Mouse (Mus musculus): ENCODE measurements around the gene Hic2. TPM values are rescaled to one million over a fixed set of nuclear protein-coding genes. Genes with fewer than 3 reads are reported as not detected.

Gene Hic2
- polyA plus RNA-seq, 1 experiment: 1.2 TPM

GRCm38 (mm10) chr16:17233702-17234498 lies 528 bp downstream of the Hic2 start:
- WGBS: under 1% methylated on average over 55 of the region's 62 CpGs
- Histone ChIP-seq H3K36me3 (ENCODE audit: control insufficient read depth, insufficient read depth, low read length) (no peaks in the 10 kb centered on the region), H3K27me3 (ENCODE audit: control insufficient read depth, insufficient read depth, low read length) (no peaks in the 10 kb centered on the region), H3K4me1 (ENCODE audit: control insufficient read depth, insufficient read depth, insufficient read length) (no peaks in the 10 kb centered on the region; the same call in 1 of the 2 replicates), H3K27ac (ENCODE audit: insufficient read depth, low read length) (no peak overlapping the region; the same call in 1 of the 2 replicates), H3K4me3 (ENCODE audit: extremely low read depth, insufficient read depth, insufficient read length) (peak overlapping the region; percentile 87)
- DNase-seq (ENCODE audit: low read depth in 1 of 2, low spot score in 2 of 2): peak in 1 of 2 experiments; percentile 11
- TF ChIP-seq CTCF (IDR thresholded peaks at IDR 0.05; ENCODE audit: extremely low read depth, insufficient read depth, insufficient read length, insufficient replicate concordance): no peak
- no peak for TF ChIP-seq POLR2A (IDR thresholded peaks at IDR 0.05; ENCODE audit: low read depth, low read length)

- Histone ChIP-seq H3K4me1 (ENCODE audit: control insufficient read depth, insufficient read depth, insufficient read length) (no peaks in the 10 kb centered on the region; the same call in 1 of the 2 replicates), H3K4me3 (ENCODE audit: extremely low read depth, insufficient read depth, insufficient read length) (no peak overlapping the region), H3K36me3 (ENCODE audit: control insufficient read depth, insufficient read depth, low read length) (no peaks in the 10 kb centered on the region), H3K27me3 (ENCODE audit: control insufficient read depth, insufficient read depth, low read length) (no peaks in the 10 kb centered on the region), H3K27ac (ENCODE audit: insufficient read depth, low read length) (no peak overlapping the region)
- 20% methylated on average over 12 of the region's 12 CpGs for WGBS
- TF ChIP-seq CTCF (IDR thresholded peaks at IDR 0.05; ENCODE audit: extremely low read depth, insufficient read depth, insufficient read length, insufficient replicate concordance) (no peak), POLR2A (IDR thresholded peaks at IDR 0.05; ENCODE audit: low read depth, low read length) (no peak)
- DNase-seq (ENCODE audit: low read depth in 1 of 2, low spot score in 2 of 2): no peak
Observed at GRCm38 (mm10) chr16:17234499-17234895, 1.1 kb downstream of the Hic2 start.

GRCm38 (mm10) chr16:17234916-17235665 lies 1.7 kb downstream of the Hic2 start:
- Histone ChIP-seq H3K4me3 (ENCODE audit: extremely low read depth, insufficient read depth, insufficient read length) (no peak overlapping the region), H3K4me1 (ENCODE audit: control insufficient read depth, insufficient read depth, insufficient read length) (no peaks in the 10 kb centered on the region; the same call in 1 of the 2 replicates), H3K27ac (ENCODE audit: insufficient read depth, low read length) (no peak overlapping the region), H3K27me3 (ENCODE audit: control insufficient read depth, insufficient read depth, low read length) (no peaks in the 10 kb centered on the region), H3K36me3 (ENCODE audit: control insufficient read depth, insufficient read depth, low read length) (no peaks in the 10 kb centered on the region)
- WGBS: 71% methylated on average over 9 of the region's 9 CpGs
- DNase-seq (ENCODE audit: low read depth in 1 of 2, low spot score in 2 of 2): no peak
- no peak for TF ChIP-seq POLR2A (IDR thresholded peaks at IDR 0.05; ENCODE audit: low read depth, low read length)
- no peak for TF ChIP-seq CTCF (IDR thresholded peaks at IDR 0.05; ENCODE audit: extremely low read depth, insufficient read depth, insufficient read length, insufficient replicate concordance)

DNA sequence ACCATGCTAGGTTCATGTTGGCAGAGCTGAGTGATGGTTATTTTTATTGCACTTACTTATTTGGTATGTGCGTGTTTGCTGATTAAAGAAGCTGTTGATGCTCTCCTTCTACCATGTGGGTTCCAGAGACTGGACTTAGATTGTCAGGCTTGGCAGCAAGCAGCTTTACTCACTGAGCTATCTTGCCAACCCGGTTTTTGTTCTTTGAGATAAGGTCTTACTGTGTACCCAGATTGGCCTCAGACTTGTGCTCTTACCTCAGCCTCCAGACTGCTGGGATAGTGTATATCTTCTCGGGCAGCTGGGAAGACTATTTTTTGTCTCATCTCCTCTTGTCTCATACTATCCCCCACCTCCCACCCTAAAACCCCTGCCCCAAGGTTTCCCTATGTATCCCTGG lies 4.3 kb downstream of the Hic2 start:
- 75% methylated on average over 3 of the region's 3 CpGs for WGBS
- Histone ChIP-seq H3K27me3 (ENCODE audit: control insufficient read depth, insufficient read depth, low read length) (no peaks in the 10 kb centered on the region), H3K4me1 (ENCODE audit: control insufficient read depth, insufficient read depth, insufficient read length) (no peaks in the 10 kb centered on the region; the same call in 1 of the 2 replicates), H3K36me3 (ENCODE audit: control insufficient read depth, insufficient read depth, low read length) (no peaks in the 10 kb centered on the region), H3K4me3 (ENCODE audit: extremely low read depth, insufficient read depth, insufficient read length) (no peak overlapping the region), H3K27ac (ENCODE audit: insufficient read depth, low read length) (no peak overlapping the region)
- no peak for DNase-seq (ENCODE audit: low read depth in 1 of 2, low spot score in 2 of 2)
- TF ChIP-seq CTCF (IDR thresholded peaks at IDR 0.05; ENCODE audit: extremely low read depth, insufficient read depth, insufficient read length, insufficient replicate concordance) (no peak), POLR2A (IDR thresholded peaks at IDR 0.05; ENCODE audit: low read depth, low read length) (no peak)

GRCm38 (mm10) chr16:17239409-17239808 lies 6.0 kb downstream of the Hic2 start:
- no peak for TF ChIP-seq POLR2A (IDR thresholded peaks at IDR 0.05; ENCODE audit: low read depth, low read length)
- TF ChIP-seq CTCF (IDR thresholded peaks at IDR 0.05; ENCODE audit: extremely low read depth, insufficient read depth, insufficient read length, insufficient replicate concordance): no peak
- Histone ChIP-seq H3K4me3 (ENCODE audit: extremely low read depth, insufficient read depth, insufficient read length) (no peak overlapping the region), H3K36me3 (ENCODE audit: control insufficient read depth, insufficient read depth, low read length) (no peaks in the 10 kb centered on the region), H3K27me3 (ENCODE audit: control insufficient read depth, insufficient read depth, low read length) (no peaks in the 10 kb centered on the region), H3K4me1 (ENCODE audit: control insufficient read depth, insufficient read depth, insufficient read length) (no peaks in the 10 kb centered on the region), H3K27ac (ENCODE audit: insufficient read depth, low read length) (no peak overlapping the region)
- WGBS: 94% methylated on average over 2 of the region's 2 CpGs
- no peak for DNase-seq (ENCODE audit: low read depth in 1 of 2, low spot score in 2 of 2)

DNA sequence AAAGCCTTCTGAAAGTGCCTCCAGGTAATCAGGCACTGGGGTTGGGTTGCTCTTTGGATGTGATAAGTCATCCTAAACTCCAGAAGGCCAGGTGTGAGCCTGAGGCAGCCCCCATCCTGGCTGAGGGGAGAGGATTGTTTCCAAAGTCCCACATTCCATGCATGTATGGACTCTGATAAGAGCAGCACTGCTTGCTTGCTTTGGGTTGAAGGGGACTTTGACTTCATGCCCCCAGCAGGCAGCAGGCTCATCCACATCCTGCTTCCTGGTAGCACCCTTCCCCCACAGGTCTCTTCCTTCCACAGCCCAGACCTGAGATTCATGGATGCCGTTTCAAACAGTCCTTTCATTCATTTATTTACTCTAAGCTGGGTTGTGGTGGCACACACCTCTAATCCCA lies 10.4 kb downstream of the Hic2 start:
- no peak for DNase-seq (ENCODE audit: low read depth in 1 of 2, low spot score in 2 of 2)
- Histone ChIP-seq H3K4me3 (ENCODE audit: extremely low read depth, insufficient read depth, insufficient read length) (no peak overlapping the region), H3K36me3 (ENCODE audit: control insufficient read depth, insufficient read depth, low read length) (no peaks in the 10 kb centered on the region), H3K27me3 (ENCODE audit: control insufficient read depth, insufficient read depth, low read length) (no peaks in the 10 kb centered on the region), H3K4me1 (ENCODE audit: control insufficient read depth, insufficient read depth, insufficient read length) (no peaks in the 10 kb centered on the region), H3K27ac (ENCODE audit: insufficient read depth, low read length) (no peak overlapping the region)
- TF ChIP-seq CTCF (IDR thresholded peaks at IDR 0.05; ENCODE audit: extremely low read depth, insufficient read depth, insufficient read length, insufficient replicate concordance) (no peak), POLR2A (IDR thresholded peaks at IDR 0.05; ENCODE audit: low read depth, low read length) (no peak)
- 57% methylated on average over 1 of the region's 1 CpGs for WGBS
